Mouse (Mus musculus) heart, embryonic 12.5 days (tissue): Measurements from ENCODE around the gene Rnf135. TPM values are rescaled to one million over a fixed set of nuclear protein-coding genes. Genes with fewer than 3 reads are reported as not detected.
"Not testable (repeated sequence)": the region's sequence is repeated elsewhere in the genome, so short reads cannot be mapped to it uniquely, and the experiment has no call there.

Experiments
- ATAC-seq: fragments of 200-750 bp; cut with Nextera tagmentation; 2 replicates; pipeline ENCODE4 v1.8.0; 2017; ENCODE audit warnings: moderate TSS enrichment, moderate library complexity; ENCODE audit not compliant: insufficient number of reproducible peaks, low FRiP score
- H3K27ac ChIP-seq: fragments of 300-500 bp; sonication (generic); 2 replicates; pipeline ENCODE4 v1.5.1; 2016; ENCODE audit warnings: mild to moderate bottlenecking, moderate library complexity; ENCODE audit not compliant: poor library complexity, severe bottlenecking
- H3K27me3 ChIP-seq: fragments of 300-500 bp; sonication (generic); replicated peaks from 2 replicates; pipeline ENCODE4 v1.6.1; 2016; ENCODE audit warnings: mild to moderate bottlenecking, moderate library complexity
- H3K36me3 ChIP-seq: fragments of 300-500 bp; sonication (generic); 2 replicates; pipeline ENCODE4 v1.6.1; 2016; ENCODE audit warnings: mild to moderate bottlenecking, moderate library complexity
- H3K4me1 ChIP-seq: fragments of 300-500 bp; sonication (generic); replicated peaks from 2 replicates; pipeline ENCODE4 v1.6.1; 2016; ENCODE audit warnings: mild to moderate bottlenecking
- H3K4me2 ChIP-seq: fragments of 300-500 bp; sonication (generic); 2 replicates; pipeline ENCODE4 v1.6.1; 2016; ENCODE audit warnings: mild to moderate bottlenecking, moderate library complexity
- H3K4me3 ChIP-seq: fragments of 300-500 bp; sonication (generic); 2 replicates; pipeline ENCODE4 v1.5.1; 2016; ENCODE audit warnings: mild to moderate bottlenecking
- H3K9ac ChIP-seq: fragments of 300-500 bp; sonication (generic); 2 replicates; pipeline ENCODE4 v1.6.1; 2016; ENCODE audit warnings: mild to moderate bottlenecking, moderate library complexity
- H3K9me3 ChIP-seq: fragments of 300-500 bp; sonication (generic); replicated peaks from 2 replicates; pipeline ENCODE4 v1.6.1; 2016; ENCODE audit warnings: mild to moderate bottlenecking, moderate library complexity
- whole genome bisulfite sequencing: fragments of 180-500 bp; shearing (Covaris S2); methylation state at CpG from one replicate; pipeline ENCODE4 v1.1.7; 2016; 5-methylcytosine and 5-hydroxymethylcytosine counted together
- polyA plus RNA-seq: library from polyadenylated mRNA; unstranded; fragments of >200 nt; fragmentation: Nextera tagmentation; extraction: Ambion mirVana; gene quantifications from 2 replicates; pipeline ENCODE4 v1.2.1, GENCODE M21; 2016

Rnf135 gene
- polyA plus RNA-seq, 1 experiment from 2014 or later = 9.4 TPM

DNA sequence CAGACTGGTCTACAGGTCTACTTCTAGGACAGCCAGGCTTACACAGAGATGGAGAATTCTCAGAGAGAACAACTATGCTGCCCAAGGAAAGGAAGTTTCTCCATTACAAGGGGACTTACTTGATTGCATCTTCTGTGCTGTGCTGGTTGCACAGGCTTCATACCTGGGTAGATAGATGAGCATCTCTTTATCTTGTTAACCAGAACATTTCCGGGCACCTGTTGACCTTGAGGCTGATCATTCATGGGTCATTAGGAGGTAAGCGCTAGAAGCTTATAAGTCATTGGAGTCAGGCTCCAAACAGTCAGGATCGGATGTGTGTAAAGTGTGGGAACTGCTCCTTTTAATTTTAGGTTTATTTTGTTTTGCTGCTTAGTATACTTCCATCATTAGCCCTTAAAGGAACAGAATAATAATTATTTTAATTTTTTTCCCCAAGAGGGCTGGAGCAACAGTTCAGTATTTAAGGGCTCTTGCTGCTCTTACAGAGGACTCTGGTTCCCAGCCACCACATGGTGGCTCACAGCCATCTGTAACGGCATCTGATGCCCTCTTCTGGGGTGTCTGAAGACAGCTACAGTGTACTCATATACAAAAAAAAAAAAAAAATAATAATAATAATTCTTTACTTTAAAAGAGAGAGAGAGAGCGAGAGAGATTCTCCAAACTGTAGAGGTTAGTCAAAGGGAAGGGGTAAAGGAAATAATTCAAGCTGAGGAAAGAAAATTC lies 2.5 kb upstream of the Rnf135 start:
- no peaks in the 10 kb centered on the region for H3K27me3 ChIP-seq
- H3K4me3 ChIP-seq = no peak overlapping the region
- H3K9ac ChIP-seq = no peak overlapping the region
- ATAC-seq = no peak
- WGBS = 68% methylated on average over 5 of the region's 5 CpGs
- H3K36me3 ChIP-seq = no peaks in the 10 kb centered on the region
- no peak overlapping the region for H3K27ac ChIP-seq
- H3K4me1 ChIP-seq = peaks cover 19% of the 10 kb centered on the region
- no peak overlapping the region for H3K4me2 ChIP-seq
- H3K9me3 ChIP-seq = no peaks in the 10 kb centered on the region

DNA sequence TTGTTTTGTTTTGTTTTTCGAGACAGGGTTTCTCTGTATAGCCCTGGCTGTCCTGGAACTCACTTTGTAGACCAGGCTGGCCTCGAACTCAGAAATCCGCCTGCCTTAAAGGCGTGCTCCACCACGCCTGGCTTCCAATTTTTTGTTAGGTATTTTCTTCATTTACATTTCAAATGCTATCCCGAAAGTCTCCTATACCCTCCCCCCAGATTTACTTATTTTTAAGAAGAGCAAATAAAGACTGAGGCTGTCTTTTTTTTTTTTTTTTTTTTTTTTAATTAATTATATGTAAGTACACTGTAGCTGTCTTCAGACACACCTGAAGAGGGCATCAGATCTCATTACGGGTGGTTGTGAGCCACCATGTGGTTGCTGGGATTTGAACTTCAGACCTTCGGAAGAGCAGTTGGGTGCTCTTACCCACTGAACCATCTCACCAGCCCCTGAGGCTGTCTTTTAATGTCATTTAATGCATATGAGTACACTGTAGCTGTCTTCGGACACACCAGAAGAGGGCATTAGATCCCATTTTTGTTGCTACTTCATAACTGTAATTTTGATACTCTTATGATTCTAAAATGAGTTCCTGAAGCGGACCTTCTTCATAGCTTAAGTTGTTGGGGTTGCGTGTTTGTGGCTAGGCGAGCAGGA lies 472 bp upstream of the Rnf135 start:
- Histone ChIP-seq H3K4me3 (peak overlapping the region; percentile 77), H3K4me2 (peak overlapping the region; percentile 65), H3K27ac (peak overlapping the region; percentile 83; the same call in 1 of the 2 replicates), H3K9ac (peak overlapping the region; percentile 89; the same call in 1 of the 2 replicates)
- 41% methylated on average over 12 of the region's 12 CpGs for WGBS
- not testable (repeated sequence) for H3K9me3 ChIP-seq, H3K4me1 ChIP-seq, H3K36me3 ChIP-seq, H3K27me3 ChIP-seq
- ATAC-seq = 0 out of 2 replicates have a peak, but pooled peaks have one; percentile 45

DNA sequence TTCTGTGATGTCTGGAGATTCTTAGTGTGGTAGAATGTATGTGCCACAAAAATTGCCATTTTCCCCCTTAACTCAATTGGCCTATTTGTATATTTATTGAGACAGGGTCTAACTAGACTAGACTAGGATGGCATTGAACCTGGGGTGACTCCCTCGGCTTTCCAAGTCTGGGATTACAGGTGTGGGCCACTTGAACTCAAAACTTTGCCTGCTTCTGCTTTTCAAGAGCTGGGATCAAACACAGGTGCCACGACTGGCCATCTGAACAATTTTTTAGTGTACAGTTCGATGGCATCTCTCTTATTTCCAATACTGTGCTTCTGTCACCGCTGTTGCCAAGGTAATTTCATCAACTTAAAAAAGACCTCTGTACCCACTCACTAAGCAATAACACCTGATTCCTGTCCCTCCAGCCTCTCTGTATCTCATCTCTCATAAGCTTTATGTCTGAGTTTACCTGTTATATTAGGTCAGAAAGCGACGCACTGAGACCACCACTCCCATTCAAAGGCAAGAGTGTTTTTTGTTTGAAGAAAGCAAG lies 950 bp downstream of the Rnf135 start:
- H3K27me3 ChIP-seq = no peaks in the 10 kb centered on the region
- H3K9me3 ChIP-seq = no peaks in the 10 kb centered on the region
- WGBS = 88% methylated on average over 6 of the region's 6 CpGs
- H3K4me3 ChIP-seq = peak overlapping the region; percentile 77
- ATAC-seq = no peak
- no peak overlapping the region; the same call in 1 of the 2 replicates for H3K27ac ChIP-seq
- H3K9ac ChIP-seq = peak overlapping the region; percentile 89
- peaks cover 5% of the 10 kb centered on the region for H3K36me3 ChIP-seq
- H3K4me2 ChIP-seq = peak overlapping the region; percentile 65
- H3K4me1 ChIP-seq = peaks cover 9% of the 10 kb centered on the region

DNA sequence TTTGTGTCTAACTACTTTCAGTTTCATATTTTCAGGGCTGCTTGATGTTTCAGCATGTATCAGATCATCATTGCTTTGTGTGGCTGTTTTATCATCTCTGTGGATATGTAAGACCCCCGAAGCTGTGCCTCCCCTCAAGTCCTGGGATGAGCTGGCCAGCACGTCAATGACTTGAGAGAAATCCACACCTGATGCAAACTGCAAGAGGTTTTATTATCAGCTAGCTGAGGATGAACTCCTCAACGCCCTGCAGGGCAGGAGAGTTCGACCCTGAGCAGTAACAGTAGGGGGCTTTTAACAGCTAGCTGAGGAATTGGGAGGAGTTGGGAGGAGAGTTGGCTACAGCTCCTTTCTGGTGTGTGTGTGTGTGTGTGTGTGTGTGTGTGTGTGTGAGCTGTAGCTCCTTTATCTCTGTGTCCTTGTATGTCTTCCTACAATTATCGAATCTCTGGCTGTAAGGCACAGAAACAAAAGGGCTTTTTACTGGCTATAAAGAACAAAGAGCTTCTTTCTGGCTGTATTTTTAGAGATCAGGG lies 1.9 kb downstream of the Rnf135 start:
- not testable (repeated sequence) for H3K9me3 ChIP-seq, ATAC-seq, H3K4me3 ChIP-seq, H3K9ac ChIP-seq, H3K36me3 ChIP-seq, H3K27me3 ChIP-seq, H3K27ac ChIP-seq, H3K4me1 ChIP-seq, H3K4me2 ChIP-seq
- WGBS = 57% methylated on average over 5 of the region's 5 CpGs

DNA sequence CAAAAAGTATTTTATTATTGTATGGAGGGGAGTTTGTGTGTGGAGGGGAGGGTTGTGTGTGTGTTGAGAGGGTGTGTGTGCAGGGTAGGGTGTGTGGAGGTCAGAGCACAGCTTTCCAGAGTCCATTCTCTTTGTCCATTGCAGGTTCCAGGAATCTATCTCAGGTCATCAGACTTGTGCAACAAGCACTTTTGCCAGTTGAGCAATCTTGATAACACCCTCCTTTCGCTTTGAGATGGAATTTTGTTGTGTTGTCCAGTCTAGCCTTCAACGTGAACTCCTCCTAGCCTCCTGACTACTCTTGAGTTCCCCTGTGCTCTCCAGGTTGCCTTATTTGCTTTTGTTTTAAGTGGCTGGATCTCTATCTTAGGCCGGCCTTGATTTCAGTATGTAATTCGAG lies 6.6 kb downstream of the Rnf135 start:
- H3K36me3 ChIP-seq = peaks cover 40% of the 10 kb centered on the region
- no peak overlapping the region for H3K9ac ChIP-seq
- ATAC-seq = no peak
- WGBS = 67% methylated on average over 4 of the region's 4 CpGs
- no peaks in the 10 kb centered on the region for H3K4me1 ChIP-seq
- H3K4me2 ChIP-seq = no peak overlapping the region
- H3K9me3 ChIP-seq = 0 out of 2 replicates have a peak, but pooled peaks cover 3% of the 10 kb centered on the region
- H3K27ac ChIP-seq = no peak overlapping the region
- H3K4me3 ChIP-seq = no peak overlapping the region
- no peaks in the 10 kb centered on the region for H3K27me3 ChIP-seq

DNA sequence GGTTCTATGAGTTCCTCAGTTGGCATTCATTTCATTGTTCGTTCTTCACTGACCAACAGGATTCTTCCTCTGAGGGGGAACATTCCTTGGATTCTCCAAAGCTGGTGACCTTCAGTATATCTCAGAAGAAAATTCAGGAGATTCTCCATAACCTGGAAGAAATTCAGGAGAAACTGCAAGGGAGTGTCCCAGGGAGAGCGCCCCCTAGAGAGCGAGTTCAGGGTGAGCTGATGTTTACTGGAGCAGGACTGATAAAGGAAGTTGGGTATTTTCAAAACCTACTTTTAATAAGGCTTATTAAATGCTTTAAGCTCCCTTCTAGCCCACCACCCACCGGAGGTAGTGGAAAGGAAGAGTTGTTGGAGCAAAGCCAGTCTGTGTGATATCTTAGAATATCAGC lies 10.2 kb downstream of the Rnf135 start:
- WGBS = 60% methylated on average over 4 of the region's 4 CpGs

DNA sequence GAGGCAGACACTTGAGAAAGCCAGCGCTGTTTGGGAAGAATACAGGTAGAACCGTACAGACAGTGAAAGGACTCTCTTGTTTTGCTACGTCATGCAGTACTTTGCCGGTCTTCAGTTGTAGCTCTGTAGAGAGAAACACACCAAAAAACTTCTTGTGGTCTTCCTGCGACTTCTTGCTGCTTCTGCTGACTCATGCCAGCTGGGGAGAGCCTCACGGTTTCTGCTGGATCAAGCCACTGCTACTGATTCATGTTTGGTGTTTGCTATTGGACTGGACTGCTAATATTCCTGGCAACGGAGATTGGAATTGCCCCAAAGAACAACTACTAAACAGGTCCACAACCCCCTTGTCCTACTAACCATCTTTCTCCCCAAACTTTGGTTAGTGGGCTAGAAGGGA lies 12.7 kb downstream of the Rnf135 start:
- WGBS = 83% methylated on average over 7 of the region's 7 CpGs
- Histone ChIP-seq H3K4me3 (no peak overlapping the region), H3K9me3 (0 out of 2 replicates have a peak, but pooled peaks cover 3% of the 10 kb centered on the region), H3K27ac (no peak overlapping the region), H3K4me1 (no peaks in the 10 kb centered on the region), H3K9ac (no peak overlapping the region), H3K27me3 (no peaks in the 10 kb centered on the region), H3K36me3 (peaks cover 51% of the 10 kb centered on the region), H3K4me2 (no peak overlapping the region)
- ATAC-seq = no peak

More for the DNA sequence above, 10.2 kb downstream of the Rnf135 start:
- Histone ChIP-seq H3K4me1 (no peaks in the 10 kb centered on the region), H3K9ac (no peak overlapping the region), H3K9me3 (0 out of 2 replicates have a peak, but pooled peaks cover 3% of the 10 kb centered on the region), H3K4me2 (no peak overlapping the region), H3K27ac (no peak overlapping the region), H3K4me3 (no peak overlapping the region), H3K27me3 (no peaks in the 10 kb centered on the region), H3K36me3 (peaks cover 58% of the 10 kb centered on the region)
- ATAC-seq = no peak

DNA sequence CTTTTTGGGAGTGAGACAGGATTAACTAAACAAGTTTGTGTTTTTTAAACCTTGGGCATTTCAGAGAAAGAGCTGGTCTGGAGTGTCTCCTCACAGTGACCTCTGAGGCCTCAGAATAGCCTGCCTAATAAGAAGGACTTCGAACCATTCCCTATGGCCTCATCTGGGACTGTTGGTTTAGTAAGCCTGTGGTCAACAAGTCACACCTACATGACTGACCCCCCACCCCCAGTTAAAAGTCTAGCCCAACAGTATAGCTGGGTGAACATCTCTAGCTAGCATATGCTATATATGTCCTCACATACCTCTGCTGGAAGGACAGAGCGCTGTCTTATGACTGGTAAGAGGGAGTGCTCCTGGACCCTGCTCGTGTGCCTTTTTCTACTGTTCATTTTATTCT lies 15.7 kb downstream of the Rnf135 start:
- WGBS = 90% methylated on average over 3 of the region's 3 CpGs
- Histone ChIP-seq H3K27ac (no peak overlapping the region), H3K4me1 (no peaks in the 10 kb centered on the region), H3K36me3 (peaks cover 35% of the 10 kb centered on the region), H3K9me3 (0 out of 2 replicates have a peak, but pooled peaks cover 3% of the 10 kb centered on the region), H3K4me3 (no peak overlapping the region), H3K27me3 (no peaks in the 10 kb centered on the region), H3K9ac (no peak overlapping the region), H3K4me2 (no peak overlapping the region)
- no peak for ATAC-seq

DNA sequence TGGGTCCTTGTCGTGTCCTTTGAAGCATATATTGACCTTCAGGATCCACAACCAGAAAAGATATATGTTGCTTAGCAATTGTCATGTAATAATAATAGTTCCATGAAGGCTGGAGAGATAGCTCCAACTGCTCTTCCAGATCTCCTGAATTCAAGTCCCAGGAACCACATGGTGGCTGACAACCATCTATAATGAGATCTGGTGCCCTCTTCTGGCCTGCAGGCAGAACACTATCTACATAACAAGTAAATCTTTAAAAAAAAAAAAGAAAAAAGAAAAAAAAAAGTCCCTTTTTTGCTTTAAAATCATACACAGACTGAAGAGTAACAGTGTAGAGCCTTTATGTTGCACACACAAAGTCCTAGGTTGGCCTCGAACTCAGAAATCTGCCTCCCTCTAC lies 16.1 kb downstream of the Rnf135 start:
- H3K4me2 ChIP-seq = no peak overlapping the region
- H3K9ac ChIP-seq = no peak overlapping the region
- H3K9me3 ChIP-seq = 0 out of 2 replicates have a peak, but pooled peaks cover 1% of the 10 kb centered on the region
- H3K27ac ChIP-seq = no peak overlapping the region
- 93% methylated on average over 2 of the region's 2 CpGs for WGBS
- ATAC-seq = no peak
- H3K4me1 ChIP-seq = no peaks in the 10 kb centered on the region
- no peak overlapping the region for H3K4me3 ChIP-seq
- no peaks in the 10 kb centered on the region for H3K27me3 ChIP-seq
- H3K36me3 ChIP-seq = peaks cover 31% of the 10 kb centered on the region

DNA sequence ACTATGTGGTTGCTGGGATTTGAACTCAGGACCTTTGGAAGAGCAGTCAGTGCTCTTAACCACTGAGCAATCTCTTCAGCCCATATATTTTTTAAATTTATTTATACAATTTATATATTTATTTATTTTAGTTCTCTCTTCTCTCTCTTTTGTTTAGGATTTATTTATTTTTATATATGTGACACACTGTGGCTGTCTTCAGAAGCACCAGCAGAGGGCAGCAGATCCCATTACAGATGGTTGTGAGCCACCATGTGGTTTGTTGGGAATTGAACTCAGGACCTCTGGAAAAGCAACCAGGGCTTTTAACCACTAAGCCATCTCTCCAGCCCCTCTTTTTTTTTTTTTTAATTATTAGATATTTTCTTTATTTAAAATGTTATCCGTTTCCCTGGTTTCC lies 16.7 kb downstream of the Rnf135 start:
- ATAC-seq = no peak
- no peak overlapping the region for H3K4me3 ChIP-seq
- H3K4me1 ChIP-seq = no peaks in the 10 kb centered on the region
- H3K4me2 ChIP-seq = no peak overlapping the region
- no peak overlapping the region for H3K9ac ChIP-seq
- WGBS = 81% methylated on average over 1 of the region's 1 CpGs
- H3K9me3 ChIP-seq = no peaks in the 10 kb centered on the region
- H3K27me3 ChIP-seq = no peaks in the 10 kb centered on the region
- no peak overlapping the region for H3K27ac ChIP-seq
- peaks cover 25% of the 10 kb centered on the region for H3K36me3 ChIP-seq

DNA sequence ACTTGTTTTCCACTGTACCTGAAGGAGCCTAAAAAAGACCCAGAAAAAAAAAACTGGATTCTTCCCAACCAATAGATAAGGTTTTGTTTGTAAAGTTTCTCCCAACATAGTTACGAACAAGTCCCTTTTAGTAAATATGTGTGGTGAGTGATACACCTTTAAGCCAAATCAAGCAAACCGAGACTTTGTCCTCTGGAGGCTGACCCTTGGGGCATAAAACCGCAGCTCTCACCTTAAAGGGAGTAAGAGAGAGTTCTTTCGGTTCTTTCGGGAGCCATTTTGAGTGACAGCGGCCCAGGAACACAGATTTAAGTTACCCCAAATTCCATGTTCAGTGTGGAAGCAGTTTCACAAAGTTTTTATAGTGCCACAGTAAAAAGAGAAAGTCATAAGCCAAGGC lies 18.6 kb downstream of the Rnf135 start:
- Histone ChIP-seq H3K36me3 (peaks cover 16% of the 10 kb centered on the region), H3K4me1 (no peaks in the 10 kb centered on the region), H3K4me2 (no peak overlapping the region), H3K9me3 (no peaks in the 10 kb centered on the region), H3K4me3 (no peak overlapping the region), H3K9ac (no peak overlapping the region), H3K27ac (no peak overlapping the region), H3K27me3 (no peaks in the 10 kb centered on the region)
- 77% methylated on average over 6 of the region's 6 CpGs for WGBS
- no peak for ATAC-seq
